Mouse (Mus musculus) thymus, postnatal 0 days (tissue): ENCODE data around the gene Sub1. TPM values are rescaled to one million over a fixed set of nuclear protein-coding genes. Genes with fewer than 3 reads are reported as not detected.

Experiments
- DNase-seq: peaks from one replicate; pipeline ENCODE4 v3.0.0-alpha.2; 2015; ENCODE audit warnings: low spot score
- polyA plus RNA-seq: library from polyadenylated mRNA; unstranded; fragments of >200 nt; fragmentation: Nextera tagmentation; extraction: Ambion mirVana; gene quantifications from 2 replicates; pipeline ENCODE4 v1.2.1, GENCODE M21; 2015

Gene Sub1
- polyA plus RNA-seq, 1 experiment from 2014 or later: 1,079 TPM

DNA sequence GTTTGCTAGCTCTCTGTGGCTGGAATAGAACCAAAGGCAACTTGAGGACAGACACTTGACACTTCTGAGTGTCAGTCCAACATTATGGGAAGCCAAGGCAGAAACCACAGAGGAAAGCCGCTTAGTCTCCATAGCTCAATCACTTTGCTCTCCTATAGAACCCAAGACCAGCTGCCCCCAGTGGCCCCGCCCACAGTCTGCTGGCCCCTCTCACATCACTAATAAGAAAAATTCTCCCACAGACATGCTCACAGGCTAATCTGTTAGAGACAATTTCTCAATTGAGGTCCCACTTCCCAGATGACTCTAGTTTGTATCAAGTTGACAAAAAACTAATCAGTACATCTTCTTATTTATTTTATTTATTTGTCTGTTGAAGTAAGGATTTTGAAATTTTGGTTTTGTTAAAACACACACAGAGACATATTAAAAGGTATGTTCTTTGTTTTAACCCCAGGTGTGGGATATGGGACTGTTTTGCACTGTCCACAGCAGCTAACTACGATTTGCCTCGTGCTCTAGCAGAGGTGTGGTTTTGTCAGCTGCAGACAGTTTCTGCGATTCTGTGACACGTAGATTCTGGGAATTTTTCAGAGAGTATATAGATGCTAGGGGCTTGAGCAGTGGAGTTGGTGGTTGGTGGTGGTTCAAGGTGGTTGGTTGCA lies 16.9 kb upstream of the Sub1 start:
- no peak for DNase-seq

DNA sequence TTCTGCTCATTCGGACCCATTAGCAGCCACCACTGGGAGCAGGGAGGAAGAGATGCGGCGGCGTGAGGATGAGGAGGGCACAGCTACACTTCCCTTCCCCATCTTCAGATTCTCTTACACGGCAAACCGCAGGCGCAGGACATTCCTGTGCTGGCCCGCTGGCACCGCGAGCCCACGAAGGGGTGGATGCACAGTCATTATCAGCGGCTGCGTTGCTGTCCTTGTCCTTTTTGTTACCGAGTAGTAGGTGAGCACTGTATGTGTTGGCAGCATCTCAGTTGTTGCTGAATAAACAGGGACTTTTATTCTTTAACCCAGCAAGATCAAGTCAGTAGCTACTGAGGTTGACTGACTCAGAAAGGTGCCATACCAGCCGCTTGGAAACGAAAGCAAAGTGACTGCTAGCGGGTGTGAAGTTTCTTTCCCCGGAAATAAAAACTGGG lies 13.8 kb upstream of the Sub1 start:
- DNase-seq: peak; percentile 79

DNA sequence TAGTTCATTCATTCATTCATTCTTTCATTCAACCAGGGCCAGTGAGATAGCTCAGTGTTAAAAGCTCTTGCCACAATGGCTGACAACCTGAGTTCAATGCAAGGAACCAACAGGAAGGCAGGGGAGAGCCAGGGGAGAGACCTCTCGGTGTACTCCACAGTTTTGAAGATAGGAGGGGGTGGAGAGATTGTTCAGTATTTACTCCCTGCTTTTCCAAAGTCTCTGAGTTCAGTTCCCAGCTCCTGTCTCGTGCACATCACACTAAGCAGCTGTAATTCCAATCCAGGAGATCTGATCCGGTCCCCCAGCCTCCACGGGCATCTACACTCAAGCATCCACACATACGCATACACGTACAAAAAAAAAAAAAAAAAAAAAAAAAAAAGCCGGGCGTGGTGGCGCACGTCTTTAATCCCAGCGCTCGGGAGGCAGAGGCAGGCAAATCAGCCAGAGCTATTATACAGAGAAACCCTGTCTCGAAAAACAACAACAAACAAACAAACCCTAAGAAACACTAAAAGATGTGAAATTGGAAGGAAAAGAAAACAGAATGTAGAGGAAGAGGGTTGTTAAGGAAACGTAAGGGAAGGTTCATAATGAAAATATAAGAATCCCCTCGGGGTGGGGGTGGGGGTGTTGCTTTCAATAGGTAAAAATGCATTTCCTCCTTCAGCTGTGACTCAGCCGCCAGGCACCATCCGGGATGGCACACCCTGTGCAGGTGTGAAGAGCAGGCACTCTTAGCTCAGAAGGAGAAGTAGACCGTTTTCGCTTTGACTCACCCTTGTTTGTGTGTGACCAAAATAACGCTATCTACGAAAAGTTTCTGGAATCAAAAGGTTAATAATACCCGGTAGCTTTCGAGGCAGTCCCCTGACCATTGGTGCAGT lies 13.2 kb upstream of the Sub1 start:
- peak; percentile 83 for DNase-seq

DNA sequence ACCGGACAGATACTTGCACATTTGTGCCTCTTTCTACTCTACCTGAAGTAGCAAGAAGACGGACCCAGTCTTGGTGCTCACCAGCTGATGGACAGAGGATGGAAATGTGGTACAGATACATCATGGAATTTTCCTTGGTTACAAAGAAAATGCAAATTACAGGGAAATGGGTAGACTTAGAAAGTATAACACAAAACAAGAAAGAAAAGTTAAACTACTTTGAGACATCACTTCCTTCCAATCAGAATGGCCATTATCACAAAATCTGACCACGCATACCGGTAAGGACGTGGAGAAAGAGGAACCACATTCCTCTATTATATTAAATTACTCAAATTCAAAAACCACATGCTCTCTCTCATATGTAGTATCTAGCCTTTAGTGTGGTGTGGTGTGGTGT lies 12.1 kb upstream of the Sub1 start:
- DNase-seq: no peak

DNA sequence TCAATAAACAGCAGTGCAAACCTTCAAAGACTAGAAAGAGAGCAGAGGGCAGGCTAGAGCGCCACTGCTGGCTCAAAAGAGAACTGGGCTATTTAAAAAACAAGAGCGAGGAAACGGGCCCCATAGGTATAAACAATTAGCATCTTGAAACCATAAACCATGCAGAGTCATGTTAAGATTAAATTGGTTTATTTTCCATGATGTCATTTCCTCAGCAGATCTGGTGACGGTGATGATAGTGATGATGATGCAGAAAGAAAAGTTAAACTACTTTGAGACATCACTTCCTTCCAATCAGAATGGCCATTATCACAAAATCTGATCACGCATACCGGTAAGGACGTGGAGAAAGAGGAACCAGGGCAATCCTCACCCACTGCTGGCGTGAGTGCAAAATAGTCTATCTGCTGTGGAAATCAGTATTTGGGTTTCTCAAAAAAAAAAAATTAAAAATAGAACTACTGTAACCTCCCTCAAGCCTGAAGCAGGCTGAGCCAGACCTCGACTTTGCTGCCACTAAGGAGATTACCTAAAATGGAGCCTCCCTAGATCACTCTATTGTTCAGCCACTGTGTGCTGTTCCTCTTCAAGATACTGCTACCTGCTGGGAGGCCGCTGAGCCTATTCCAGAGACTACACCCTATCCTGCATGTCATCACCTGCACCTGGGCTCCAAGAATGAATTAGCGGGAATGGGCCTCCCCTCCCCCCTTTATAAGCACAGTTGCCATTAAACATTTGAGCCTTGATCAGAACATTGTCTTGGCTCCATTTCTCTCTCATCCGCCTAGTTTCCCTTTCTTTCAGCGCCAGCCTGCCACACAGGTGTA lies 11.4 kb upstream of the Sub1 start:
- DNase-seq: peak; percentile 56

DNA sequence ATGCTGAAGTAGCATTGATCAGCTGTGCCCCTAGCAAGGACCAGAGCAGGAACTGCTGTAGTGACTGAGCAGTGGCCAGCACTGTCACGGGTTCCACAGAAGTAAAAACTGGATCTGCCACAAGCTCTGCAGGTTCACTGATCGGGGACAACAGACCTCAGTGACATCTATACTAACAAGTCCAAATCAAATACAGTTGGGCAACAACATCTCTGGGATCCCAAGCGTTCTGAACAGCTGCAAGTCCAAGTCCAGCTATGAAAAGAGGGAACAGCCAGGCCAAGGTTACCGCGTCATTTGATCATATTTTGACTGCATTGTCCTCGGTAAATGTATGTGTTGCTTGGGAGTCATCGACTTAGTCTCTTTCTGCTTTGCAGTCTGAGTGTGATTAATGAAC lies 10.6 kb upstream of the Sub1 start:
- no peak for DNase-seq

DNA sequence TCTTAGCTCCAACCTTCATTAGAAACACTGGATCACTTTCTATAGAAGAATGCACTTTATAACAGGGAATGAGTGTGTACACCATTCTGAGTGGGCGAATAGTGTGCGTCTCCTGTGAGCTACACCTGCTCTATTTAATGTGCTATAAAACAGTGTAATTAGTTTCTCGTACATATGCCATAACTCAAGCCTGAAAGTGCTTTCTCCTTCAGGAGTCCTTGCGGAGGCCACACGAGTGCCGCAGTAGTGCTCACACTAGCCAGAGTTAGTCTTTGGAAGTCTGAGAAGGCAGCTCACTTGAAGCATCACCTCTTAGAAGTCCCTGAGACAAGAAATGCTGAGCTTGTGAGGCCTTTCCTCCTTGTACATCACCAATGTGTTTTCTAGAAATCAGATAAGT lies 9.4 kb upstream of the Sub1 start:
- no peak for DNase-seq

DNA sequence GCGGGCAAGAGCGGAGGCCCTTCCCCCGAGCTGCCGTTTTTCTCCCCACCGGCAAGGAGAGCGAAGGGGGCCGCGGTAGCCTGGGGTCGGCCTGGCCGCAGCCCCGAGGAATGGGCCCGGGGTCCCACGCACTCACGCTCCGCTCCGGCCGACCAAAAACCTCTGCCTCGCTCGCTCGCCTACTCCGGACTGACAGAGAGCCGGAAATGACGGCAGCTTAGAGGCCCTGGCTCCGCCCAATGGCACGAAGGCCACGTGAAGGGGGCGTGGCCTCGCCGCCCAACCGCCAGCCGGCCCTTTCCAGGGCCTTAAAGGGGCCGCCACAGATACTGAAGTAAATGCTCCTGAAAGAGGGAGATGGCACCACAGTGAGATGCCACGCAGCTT lies 975 bp downstream of the Sub1 start:
- peak; percentile 96 for DNase-seq

DNA sequence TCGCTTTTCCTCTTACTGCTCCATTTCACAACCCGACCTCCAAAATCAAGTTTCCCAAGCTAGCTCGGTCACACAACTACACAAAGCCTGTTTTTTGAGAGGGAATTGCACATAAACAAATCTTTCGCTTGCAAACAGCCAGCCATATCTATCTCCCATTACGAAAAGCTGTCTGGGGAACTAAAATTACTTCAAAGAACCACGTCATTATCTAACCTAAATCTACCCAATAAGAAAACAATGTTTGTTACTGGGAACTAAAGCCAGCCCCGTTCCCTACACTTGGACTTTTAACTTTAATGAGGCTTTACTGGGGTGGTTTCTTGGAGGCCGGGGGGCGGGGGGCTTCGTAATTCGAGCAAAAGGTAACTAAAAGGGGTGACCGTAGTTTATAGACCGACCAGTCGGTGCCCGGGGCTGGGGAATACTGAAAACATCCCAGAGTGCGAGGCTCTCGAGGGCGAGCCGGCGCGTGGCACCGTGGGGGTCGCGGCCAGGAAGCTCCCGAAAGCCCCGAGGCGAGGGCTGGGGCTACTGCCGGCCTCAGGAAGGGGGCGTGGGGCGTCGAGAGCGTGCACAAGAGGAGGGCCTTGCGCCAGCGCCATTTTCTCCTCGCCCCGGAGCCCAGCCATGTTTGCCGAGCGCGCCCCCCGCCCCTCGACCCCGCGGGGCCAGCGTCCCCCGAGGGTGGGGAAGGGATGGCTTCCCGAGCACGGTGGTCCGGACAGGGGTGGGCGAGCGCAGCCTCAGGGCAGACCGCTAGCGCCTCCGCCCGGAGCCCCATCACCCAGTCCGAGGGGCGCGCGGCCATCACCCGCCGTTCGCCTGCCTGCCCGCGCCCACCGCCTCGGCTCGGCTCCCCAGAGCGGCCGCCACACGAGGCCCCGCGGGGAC lies 1.6 kb downstream of the Sub1 start:
- DNase-seq: peak; percentile 61

DNA sequence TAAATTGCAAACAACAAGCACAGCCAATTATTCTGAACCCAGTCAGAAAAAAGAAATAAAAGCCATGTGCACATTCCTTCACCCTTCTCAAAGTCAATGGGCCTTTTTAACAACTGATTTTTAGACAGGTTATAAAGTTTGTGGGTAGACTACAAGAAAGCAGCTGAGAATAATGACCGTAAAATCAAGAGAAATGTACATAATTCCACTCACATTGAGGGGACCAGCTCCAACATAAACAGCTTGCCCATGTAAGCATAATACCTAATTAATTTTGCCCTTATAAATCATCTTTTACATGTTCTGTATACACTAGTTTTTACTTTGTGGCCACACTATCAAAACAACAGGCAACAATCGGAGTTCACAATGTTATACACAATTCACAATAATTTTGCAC lies 2.8 kb downstream of the Sub1 start:
- no peak for DNase-seq

DNA sequence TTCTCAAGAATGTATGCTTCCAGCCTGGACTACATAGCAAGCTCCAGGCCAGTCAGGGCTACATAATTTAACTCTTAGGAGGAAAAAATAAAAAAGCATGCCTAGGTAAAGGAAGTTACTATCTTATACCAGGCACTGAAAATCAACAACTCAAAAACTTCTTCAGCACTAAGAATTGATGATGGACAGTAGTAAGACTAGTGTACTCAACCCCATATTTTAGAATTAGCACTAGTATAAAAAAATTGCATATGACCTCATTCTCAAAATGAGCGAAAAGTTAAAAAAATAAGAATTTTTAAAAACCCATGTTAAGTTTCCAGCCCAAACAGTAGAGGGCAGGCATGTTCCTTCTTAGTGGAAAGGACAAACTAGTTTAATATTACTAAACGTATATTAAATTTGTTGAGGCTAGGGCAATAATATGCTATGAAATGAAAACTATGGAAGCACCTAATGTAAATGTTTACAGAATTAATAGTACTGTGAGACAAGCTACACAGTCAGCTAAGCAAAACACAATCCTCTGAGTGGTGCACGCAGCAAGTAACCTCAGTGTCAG lies 5.2 kb downstream of the Sub1 start:
- DNase-seq: peak; percentile 18

DNA sequence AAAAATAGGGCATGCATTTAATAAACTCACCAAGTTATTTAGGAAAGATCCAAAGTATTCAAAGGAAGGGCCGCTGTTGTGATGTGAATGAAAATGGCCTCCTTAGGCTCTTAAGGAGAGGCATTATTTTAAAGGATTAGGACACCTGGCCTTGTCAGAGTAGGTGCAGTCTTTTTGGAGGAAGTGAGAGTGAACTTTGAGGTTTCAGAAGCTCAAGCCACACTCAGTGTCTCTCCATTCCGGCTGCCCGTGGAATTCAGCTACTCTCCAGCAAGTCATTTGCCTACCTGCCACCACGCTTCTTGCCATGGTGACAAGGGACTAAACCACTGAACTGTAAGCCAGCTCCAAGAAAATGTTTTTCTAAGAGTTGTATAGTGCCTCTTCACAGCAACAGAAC lies 8.2 kb downstream of the Sub1 start:
- DNase-seq: no peak

DNA sequence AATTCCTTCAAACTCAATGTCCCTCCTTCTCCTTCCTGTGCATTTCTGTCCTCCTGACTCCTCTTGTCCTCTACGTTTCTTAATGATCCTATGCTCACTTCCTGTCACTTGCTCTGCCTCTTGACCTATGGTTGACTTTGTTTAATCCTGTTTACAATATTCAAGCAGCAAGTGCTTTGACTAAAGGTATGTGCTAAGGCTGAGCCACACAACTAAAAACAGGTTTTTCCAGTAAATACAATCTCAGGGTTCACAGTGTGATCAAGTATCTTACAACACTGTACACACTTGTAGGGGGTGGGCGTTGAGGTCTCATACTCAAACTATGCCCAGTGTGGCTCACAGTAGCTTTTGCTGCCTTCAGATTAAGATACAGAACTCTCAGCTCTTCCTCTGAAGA lies 8.9 kb downstream of the Sub1 start:
- DNase-seq: no peak

DNA sequence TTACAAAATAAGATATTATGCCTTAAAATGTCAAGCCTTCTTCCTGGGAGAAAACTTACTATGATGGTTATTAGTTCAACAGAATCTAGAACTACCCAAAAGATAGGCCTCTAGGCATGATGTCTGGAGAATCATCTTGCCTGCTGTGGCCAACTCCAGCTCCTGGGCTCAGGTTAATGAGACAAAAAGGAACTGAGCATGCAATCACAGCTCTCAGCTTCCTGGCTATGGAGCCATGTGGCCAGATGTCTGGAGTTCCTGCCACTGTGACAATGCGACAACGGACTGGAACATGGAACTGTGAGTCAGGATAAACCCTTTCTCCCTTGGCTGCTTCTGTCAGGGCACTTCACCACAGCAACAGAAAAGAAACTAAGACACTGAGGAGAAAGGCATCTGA lies 14.8 kb downstream of the Sub1 start:
- no peak for DNase-seq

DNA sequence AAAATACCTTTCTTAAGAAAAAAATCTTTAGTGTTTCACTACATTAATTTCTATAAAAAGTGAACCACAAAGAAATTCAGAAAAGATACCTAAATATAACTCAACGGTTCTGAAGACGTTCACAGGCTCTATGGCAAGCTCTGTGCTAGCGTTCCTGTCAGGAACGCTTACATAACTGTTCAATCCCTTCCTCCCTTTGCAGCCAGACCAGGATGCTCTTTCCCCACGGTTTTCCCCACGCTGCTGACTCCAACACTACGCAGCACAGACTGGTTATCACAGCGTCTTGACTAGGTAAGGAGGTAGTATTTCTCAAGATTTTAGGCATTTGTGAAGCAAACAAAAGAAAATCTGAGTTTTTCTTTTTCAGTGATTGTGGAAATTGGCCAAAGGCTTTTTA lies 15.3 kb downstream of the Sub1 start:
- no peak for DNase-seq

DNA sequence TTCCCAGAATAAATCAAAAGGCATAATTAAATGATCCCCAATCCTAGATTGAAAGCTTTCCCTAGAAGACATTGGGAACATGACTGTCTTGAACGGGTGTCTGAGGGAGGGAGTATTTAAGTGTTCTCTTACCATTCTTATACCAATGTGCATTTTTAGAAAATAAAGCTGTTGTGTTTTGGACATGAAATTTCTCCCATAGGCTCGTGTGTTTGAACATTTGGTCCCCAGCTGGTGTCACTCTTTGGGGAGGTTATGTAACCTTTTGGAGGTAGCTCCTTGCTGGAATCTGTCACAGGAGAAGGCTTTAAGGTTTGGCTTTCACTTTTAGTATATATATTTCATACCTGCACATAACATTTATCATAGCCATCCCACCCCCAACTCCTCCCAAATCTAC lies 18.6 kb downstream of the Sub1 start:
- DNase-seq: no peak

DNA sequence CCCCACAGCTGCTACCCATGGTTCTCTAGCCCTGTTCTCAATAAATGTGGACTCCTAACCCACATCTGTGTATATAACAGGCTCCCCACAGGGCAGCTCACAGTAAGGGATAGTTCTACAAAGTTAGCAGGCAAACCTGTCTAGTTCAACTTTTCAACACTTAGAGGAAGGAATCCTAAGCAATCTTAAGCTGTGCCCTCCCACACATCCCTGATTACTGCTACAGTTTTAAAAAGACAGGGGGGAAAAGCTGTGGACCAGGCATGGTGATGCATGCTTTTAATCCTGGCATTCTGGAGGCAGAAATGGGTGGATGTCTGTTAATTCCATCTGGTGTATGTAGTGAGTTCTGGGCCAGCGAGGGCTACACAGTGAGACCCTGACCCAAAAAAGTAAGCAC lies 19.7 kb downstream of the Sub1 start:
- DNase-seq: no peak

DNA sequence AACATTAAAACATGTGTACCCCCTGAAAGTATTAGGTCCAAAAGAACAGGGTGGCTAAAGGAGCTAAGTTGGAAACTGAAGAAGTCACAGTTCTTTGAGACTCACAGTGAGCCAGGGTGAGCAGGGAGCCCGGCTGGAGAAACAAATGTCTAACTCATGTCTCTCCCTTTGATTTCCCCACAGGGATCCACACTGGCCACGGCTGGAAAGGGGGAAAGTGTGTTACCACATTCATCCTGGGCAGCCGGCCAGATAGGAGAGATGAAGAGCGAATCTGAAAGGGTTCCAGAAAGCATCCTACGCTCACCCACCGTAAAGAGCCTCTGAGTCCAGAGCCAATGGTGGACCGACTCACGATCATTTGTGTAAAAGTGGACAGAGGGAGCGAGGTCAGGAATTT lies 20.9 kb downstream of the Sub1 start:
- DNase-seq: no peak

DNA sequence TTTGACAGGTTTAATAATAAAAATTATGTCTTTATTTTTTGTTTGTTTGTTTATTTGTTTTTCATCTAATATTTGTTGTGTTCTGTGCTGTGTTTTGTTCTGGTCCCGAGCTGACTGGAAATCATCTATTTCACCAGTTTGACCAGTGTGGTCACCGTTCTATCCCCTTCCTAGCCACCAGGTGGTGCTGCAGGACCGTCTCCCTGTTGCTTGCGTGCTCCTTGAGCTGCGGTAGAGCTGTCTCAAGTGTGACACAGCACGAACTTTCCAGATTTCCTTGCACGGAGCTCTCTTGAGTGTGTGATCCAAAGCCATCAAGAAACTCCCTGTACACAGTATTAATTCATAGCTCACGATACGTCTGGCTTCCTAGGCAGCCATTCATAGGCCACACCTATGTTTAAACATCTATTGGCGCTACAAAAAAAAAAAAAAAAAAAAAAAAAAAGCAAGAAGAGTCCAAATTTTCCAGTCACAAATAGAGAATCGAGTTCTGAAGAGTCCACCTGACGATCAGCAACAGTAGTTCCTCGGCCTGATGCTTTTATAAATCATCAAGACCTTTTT lies 24.8 kb downstream of the Sub1 start:
- DNase-seq: peak; percentile 74

DNA sequence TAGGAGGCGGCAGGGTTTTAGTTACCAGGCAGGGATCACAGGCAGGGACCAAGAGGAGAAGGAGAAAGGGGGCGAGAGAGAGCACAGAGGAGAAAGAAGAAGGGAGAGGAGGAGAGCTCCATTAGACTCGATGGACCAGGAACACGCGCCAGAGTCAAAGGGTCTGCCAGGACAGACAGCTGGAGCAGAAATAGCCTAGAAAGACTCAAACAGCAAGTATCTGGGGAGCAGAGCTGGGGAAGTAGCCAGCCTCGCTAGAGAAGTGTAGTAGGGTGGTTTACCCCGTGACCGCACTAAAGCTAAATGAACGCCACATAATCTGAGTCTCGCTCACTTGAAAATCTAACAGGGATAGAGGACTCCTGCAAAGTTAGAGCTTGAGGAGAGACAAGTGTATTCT lies 26.2 kb downstream of the Sub1 start:
- DNase-seq: no peak
